Mouse (Mus musculus) brain, adult 2 months (tissue): ENCODE results near the gene Sgpp2.
A peak's percentile ranks its signal among the peaks of the same experiment; 100 is the strongest.

Experiments
- DNase-seq: peaks from one replicate; pipeline ENCODE4 v3.0.0; 2011; ENCODE audit warnings: low read depth, low spot score

The Sgpp2 gene

DNA sequence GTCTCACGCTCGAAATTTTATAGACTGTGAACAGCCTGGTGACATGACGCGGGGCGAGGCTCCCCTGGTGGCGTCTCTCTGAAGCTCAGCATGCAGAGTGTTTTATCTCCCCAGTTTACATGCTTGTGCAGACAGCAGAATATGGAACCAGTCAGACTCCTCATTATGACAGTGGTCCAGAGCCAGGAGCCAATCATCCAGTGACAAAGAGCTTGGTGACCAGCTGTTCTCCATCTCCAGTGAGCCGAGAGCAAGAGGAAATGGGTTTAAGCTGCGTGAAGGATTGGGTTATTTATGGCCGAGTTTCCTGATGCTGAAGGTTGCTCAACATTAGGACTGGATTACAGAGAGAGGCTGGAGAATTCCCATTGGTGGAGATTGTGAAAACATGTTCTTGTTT is 28.1 kb downstream of the Sgpp2 start:
- DNase-seq: peak; percentile 43

DNA sequence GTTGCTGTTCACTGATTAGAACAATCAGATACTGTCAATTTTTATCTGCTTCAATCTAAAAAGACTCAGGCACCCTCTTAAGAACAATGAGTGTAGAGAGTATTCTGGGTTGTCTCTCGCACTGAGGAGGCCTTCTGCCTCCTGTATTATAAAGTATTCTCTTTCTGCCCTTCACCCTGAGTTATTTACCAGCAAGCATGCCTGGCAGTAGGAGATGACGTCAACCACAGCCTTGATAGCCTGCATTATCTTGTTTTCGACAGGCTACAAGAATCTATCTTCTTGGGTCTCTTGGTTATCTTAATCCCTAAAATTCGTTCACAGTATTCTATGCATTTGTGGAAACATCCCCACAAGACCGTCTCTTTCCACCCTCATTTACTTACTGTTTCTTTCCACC is 29.8 kb downstream of the Sgpp2 start:
- no peak for DNase-seq

DNA sequence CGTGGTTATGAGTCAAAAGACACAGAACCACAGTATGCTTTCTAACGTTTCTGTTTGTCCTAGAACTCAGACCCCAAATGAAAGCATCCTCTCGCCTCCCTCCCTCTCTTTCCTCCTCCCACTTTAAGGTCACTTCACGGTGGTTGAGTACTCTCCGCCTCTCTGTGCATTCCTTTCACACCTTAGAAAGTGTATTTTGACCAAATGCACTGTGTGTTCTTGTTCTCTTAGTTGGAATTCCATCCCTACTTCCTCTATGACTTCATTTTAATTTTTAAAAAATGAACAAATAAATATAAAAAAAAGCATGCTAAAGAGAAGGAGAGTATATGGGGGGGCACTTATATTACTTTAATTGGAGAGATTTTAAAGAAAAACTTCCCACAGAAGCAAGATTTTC is 30.4 kb downstream of the Sgpp2 start:
- DNase-seq: no peak

DNA sequence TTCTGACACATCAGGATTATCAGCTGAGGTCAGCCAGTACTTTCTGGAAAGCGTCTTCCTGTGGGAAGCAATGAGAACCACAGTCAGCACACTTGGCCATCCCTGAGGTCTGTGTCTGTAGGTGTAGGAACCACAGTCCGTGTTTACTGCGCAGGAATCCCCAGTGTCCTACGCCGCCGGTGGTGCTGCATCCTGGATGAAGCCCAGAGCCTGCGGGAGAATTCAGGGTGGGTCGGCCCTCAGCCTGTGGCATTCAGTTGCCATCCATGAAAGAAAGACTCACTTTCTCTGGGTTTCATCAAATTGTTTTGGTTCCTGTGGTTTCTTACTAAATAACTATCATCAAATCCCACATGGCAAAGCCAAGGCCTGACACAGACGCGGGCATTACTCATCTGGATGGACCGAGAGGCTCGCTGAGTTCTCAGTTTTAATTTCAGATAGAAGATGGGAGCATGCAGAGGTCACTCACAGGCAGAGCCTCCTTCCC is 37.2 kb downstream of the Sgpp2 start:
- DNase-seq: no peak

DNA sequence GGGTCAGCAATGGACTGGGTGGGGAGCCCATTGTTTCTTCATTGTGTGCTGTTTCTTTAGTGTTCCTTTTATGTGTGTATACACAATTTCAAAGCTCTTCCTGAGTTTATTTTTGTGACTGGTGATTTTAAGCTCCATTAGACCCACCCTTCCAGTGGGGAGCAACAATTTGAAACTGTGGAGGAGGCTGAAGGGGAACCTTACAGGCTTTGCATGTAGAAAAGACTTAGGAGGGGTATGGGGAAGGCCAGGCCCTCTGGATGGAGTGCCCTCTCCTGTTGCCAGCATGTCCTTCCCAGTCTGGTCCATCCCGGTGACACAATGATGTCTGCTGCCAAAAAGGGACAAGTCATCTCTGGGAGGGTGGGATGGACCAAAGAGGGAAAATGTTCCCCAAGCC is 39.1 kb downstream of the Sgpp2 start:
- DNase-seq: no peak

DNA sequence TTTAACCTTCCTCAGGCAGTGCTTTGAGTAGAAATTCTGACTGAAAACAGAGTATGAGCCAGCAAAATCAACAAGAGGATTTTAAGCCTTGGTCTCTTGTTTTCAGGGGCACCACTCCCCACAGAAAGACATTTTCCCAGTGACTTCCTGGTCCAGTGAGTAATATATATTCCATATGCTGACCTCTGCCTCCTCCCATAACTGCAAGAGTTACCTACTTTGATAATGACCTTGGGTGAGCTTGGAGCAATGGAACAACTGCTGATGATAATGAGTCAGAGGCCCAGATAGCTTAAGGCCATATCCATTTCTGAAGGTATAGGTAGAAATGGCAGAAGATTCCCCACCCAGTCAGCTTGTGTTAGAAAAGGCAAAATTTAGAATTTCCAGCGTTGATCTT is 43.1 kb downstream of the Sgpp2 start:
- no peak for DNase-seq

DNA sequence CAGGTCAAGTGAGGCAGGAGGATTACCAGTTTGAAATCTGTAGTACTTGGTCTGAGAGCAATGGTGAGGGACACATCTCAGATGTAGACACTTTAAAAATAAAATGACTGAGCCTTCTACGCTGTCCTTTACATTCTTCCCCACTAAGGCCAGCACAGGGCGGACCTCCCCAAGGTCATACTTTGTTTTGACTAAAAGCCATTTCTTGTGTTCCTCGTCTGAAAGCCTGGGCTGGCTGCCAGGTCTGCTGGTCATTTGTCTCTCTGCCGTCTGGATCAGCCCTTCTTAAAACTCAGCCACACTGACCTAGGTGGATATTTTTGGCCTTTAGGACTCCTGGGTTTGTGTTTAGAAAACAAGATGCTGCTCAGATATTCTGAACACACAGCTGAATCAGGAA is 45.0 kb downstream of the Sgpp2 start:
- DNase-seq: peak; percentile 84

DNA sequence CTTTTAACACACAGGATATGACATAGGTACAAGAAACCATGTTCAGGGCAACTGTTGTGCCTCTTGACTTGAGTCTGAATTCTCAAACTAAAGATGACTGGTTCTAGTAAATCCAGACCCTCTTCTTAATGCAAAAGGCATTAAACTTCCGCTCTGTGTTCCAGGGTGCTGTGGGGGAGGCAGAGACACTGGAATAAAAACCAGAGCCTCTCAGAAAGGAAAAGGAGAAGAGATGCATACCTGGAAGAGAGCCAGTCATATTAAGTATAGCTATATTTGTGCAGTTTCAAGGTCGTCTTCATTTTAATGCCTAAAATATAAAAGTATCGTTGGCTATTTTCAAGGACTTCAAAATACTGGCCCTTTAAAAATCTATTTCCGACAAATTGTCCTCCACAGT is 47.3 kb downstream of the Sgpp2 start:
- no peak for DNase-seq

DNA sequence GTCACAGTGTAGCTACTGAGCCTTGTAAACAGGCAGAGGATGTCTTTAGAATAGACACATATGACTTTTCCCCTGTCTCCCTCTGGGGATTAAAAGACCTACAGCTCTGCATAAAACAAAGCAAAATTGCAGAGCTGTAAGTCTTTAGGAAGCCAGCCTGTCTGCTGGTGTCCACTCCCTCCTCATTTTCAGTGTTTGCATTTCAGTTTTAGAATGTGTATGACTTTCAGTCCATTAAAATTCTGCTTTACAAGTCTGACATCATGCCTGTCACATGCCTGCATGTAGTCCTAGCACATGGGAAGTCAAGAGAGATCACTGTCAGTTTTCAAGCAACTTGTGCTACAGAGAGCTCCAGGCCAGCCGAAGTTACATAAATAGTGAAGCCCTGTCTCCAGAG is 47.7 kb downstream of the Sgpp2 start:
- no peak for DNase-seq

DNA sequence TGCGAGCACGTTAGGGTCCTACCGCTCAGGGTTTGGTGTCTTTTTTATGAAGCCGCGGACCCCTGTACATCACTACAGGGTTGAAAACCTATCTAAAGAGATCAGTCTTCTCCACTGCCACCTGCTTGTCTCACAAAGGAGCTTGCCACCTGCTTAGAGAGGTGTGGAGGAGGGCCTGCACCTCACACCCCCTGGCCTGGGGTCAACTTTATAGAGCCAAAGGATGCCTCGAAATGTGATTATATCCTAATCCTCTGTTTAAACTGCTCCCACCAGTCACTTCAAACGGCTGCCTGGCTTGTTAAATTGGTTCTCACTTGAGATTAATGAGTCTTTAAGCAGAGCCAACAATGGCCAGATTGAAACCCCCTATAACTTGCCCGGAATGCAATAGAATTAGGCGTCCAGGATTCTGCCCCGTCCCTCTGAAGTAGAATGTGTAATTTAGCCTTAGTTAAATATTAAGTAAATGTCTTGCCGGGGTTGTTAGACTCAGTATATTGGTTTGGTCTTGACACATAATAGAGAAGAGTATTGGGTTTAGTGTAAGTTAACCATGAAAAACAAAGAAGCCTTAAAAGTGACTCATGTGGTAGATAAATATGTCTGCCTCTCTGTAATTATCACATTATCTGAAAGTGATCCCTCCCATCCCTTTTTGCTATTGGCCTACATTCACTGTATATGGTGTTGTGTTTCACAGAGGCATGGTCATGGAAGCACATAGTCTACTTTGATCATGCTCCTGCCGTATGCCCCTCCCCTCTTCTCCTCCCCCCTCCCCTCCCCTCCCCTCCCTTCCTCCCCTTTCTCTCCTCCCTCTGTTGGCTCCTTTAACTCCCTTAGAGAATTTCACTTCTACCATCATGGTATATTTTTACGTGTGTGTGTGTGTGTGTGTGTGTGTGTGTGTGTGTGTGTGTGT is 54.1 kb downstream of the Sgpp2 start:
- no peak for DNase-seq

DNA sequence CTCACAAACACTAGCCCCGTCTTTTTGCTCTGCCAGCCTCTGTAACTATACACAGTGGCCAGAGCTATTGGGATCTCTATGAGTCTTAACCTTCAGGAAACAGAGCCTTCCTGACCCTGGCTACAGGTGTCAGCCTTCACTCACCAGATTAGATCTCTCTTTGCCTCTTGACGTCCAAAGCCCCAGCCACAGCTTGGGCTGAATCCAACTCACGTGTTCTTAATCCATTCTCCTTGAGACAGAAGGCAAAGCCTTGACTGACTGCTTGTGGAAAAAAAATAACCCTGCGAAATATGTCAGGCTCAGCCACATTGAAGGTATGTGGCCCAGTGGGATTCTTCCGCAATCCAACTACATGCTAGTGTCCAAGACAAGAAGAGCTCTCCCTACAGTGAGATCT is 57.7 kb downstream of the Sgpp2 start:
- DNase-seq: no peak

DNA sequence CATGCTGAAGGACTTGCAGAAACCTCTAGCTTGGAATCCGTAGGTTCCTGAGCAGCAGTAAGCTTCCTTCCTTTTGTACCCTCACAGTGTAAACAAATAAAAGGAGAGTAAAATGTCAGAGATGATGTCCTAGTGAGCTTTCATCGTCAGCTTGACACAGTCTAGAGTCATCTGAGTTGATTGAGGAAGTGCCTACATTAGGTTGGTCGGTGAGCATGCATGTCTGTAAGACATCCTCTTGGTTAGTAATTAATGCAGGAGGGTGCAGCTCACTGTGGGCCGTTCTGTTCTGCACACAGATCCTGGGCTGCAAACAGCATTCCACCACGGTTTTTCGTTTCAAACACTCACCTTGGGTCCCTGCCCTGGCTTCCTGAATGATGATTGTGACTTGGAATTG is 60.0 kb downstream of the Sgpp2 start:
- DNase-seq: no peak

DNA sequence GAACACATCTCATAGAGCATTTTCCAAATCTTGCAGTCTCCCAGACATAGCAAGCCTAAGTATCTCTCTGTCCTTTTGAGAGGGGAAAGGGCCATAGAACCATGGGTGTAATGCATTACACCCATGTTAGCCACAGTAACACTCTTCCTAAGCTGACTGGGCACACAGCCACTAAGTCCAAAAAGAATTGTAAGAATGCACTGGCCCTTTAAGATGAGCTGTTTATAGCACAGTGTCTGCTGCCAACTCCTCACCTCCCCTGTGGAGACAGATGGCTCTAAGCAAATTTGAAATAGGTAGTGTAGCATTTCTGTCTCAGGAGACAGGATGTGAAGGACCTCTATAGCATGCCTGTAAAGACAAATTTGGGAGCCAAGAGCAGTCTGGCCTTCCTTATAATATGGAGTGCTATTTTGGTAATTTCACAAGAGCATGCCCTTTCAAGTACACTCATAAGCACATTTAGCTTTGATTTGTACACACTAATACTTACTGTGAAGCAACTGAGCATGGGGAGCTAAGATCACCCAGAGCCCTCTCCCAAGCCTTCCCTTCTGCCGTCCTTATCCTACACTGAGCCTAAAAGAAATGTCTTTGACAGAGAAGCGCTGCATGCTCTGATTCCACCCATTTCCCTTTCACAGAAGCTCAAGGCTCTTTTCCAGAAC is 61.6 kb downstream of the Sgpp2 start:
- DNase-seq: peak; percentile 97

DNA sequence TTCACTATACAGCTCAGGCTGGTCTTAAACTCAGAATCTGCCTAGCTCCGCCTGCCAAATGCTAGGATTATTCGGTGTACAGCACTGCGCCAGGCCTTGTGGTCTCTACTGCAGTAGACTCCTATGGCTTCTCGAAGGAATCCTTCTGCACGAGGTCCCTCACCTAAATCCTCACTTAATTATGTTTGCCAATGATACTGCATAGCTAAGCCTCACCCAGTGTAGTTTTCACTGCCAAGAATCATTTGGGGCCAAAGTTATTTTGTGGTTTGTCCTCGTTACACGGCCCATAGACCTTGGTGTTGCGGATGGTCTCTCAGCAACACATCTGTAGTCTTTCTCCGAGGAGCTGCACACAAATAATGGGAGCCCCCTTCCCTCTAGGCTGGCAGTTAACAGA is 62.2 kb downstream of the Sgpp2 start:
- DNase-seq: no peak

DNA sequence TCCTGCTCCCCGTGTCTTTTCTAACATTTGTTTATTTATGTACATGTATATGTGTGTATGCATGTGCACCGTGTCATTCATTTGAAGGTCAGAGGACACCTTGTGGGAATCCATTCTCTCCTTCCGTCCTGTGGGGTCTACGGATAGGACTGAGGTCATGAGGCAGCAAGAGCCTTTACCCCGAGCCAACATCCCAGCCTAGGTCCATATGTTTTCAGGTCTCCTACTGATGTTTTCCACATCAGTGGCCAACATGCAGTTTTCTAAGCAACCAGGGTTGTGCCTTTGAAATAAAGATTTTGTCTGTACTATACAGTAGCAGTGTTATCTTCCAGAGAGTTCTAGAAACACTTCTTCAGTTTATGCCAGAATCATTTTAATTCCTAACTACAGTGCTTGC is 63.7 kb downstream of the Sgpp2 start:
- DNase-seq: peak; percentile 61

DNA sequence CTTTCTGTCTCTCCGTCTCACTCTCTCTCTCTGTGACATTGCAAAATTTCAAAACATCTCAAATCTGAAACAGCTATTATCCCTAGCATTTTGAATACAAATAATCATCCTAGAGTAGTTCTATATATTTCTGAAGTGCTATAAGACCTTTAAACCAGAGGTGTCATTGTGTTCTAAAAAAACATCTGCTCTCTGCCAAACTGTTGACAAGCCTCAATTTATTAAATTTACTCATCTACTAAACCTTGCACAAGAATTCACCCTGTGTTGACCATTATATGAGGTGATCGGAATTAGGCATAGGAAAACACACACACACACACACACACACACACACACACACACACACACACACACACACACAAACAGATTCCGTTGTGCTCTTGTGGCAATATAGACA is 64.9 kb downstream of the Sgpp2 start:
- DNase-seq: no peak

DNA sequence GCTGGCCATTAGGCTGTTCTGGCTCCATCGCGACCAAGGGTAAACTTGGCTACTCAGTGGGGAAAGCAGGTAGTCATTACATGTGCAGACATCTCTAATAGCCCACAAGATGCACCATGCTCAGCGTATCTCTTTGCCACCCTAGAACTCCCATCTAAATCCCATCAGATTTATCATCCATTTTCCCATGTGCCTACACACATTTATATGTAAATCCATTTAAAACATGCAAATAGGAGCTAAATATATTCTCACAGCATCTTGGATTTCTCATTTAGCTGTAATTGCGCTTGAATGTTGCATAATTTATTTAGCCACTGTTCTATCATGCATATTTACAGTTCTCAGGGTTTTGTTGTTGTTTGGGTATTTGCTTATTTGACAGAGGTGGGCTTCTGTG is 70.8 kb downstream of the Sgpp2 start:
- no peak for DNase-seq

DNA sequence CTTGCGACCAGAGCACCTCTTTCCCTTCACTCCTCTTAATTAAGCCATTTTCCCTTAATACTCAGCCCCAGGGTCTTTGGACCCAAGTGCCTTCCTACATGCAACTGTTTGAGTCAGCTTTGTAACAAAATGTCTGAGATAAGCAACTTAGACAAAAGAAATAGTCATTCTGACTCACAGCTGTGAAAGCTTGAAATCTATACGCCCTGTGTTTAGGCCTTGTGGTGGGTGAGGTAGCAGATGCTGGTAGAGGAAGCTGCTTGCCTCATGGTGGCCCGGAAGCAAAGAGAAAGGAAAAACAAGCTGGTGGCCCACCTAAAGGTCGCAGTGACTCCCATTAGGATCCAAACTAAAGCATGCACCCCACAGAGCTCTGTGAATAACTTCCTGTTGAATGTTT is 77.7 kb downstream of the Sgpp2 start:
- no peak for DNase-seq

DNA sequence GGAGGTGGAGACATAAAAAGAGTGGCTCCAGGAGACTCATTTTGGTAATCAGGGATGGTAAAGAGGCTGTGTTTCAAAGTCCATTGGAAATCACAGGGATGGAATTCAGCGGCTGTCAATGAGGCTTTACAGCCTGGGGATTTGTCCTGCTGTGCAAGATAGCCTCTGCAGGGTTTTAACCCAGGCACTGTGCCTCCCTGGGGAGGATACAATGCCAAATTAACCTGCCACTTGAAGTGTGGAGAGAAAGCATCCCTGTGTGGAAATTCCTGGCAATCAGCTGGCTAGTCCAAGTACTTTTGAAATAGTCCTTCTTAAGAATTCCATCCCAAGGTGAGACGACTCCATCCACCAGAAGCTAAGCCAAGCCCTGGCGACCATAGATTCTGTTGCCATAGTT is 78.7 kb downstream of the Sgpp2 start:
- DNase-seq: no peak

DNA sequence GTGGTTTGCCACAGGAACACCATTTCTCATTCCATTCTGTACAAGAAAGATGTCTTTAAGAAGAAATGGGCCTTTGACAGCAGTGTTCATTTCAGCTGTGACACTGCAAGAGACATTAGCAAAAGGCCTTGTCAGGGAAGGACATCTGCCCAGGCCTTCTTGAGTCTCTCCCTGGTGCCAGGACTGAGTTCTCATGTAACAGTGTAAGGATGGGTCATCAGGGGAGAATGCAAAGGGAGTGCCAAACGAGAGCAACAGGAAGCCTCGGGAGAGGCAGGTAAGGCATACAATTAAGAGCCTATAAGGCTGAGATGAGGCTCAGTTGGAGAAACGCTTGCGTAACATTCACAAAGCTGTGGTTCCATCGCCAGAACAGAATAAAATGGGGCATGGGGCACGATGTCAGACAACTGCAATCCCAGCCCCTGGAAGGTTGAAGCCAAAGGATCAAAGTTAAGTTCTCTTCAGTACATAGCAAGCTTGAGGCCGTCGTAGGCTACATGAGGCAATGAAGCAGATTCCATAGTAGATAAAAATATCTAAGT is 85.1 kb downstream of the Sgpp2 start:
- DNase-seq: no peak

DNA sequence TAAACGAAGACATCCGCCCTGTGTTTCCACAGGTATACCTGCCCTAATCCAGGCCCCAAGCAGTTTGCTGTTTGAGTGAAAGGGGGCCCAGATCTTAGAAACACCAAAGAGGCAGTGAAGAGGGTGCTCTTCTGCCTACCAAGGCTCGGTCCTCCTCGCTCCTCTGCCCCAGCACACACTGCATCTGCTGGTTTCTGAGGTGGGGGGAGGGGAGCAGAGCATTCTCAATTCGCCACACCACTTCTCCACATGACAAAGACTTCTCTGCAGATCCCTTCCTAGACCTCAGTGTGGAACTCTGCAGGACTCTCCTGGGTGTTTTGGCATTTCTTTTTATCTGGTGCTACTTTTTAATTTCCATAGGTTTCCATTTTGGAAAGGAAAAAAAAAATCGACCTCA is 85.6 kb downstream of the Sgpp2 start:
- no peak for DNase-seq

DNA sequence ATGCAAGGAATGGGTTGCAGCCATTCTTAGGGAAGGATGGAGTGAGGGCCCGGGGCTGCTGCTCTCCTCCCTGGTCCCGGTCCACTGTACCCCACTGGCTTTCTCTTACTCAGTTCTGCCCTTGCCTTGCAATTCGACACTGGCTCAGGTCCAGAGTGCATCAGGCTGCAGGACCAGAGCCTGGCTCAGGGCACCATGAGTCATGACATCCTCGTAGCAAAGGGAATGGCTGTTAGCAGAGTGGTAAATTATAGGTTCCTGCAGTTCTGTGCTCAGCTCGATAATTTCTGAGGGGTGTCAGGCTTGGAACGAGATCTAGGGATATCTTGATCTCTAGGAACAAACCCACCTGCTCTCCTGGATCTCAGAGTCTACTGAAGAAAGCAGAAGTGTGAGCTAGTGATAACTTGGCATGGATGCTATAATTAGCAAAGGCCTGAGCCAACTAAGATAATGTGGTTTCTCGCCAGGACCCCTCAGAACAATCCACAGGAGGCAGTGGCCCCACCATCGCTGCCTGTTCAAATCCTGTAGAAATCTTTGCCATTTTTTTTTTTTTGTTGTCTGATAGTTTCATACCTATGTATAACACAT is 86.3 kb downstream of the Sgpp2 start:
- DNase-seq: peak; percentile 92
